Mouse (Mus musculus) heart, embryonic 12.5 days (tissue): ENCODE measurements around the gene Olfr247. TPM values are rescaled to one million over a fixed set of nuclear protein-coding genes. Genes with fewer than 3 reads are reported as not detected.
"Not testable (repeated sequence)": the region's sequence is repeated elsewhere in the genome, so short reads cannot be mapped to it uniquely, and the experiment has no call there.

ENCODE experiments used
- ATAC-seq: fragments of 200-750 bp; cut with Nextera tagmentation; 2 replicates; pipeline ENCODE4 v1.8.0; 2017; ENCODE audit warnings: moderate TSS enrichment, moderate library complexity; ENCODE audit not compliant: insufficient number of reproducible peaks, low FRiP score
- H3K27ac ChIP-seq: fragments of 300-500 bp; sonication (generic); 2 replicates; pipeline ENCODE4 v1.5.1; 2016; ENCODE audit warnings: mild to moderate bottlenecking, moderate library complexity; ENCODE audit not compliant: poor library complexity, severe bottlenecking
- H3K27me3 ChIP-seq: fragments of 300-500 bp; sonication (generic); replicated peaks from 2 replicates; pipeline ENCODE4 v1.6.1; 2016; ENCODE audit warnings: mild to moderate bottlenecking, moderate library complexity
- H3K36me3 ChIP-seq: fragments of 300-500 bp; sonication (generic); 2 replicates; pipeline ENCODE4 v1.6.1; 2016; ENCODE audit warnings: mild to moderate bottlenecking, moderate library complexity
- H3K4me1 ChIP-seq: fragments of 300-500 bp; sonication (generic); replicated peaks from 2 replicates; pipeline ENCODE4 v1.6.1; 2016; ENCODE audit warnings: mild to moderate bottlenecking
- H3K4me2 ChIP-seq: fragments of 300-500 bp; sonication (generic); 2 replicates; pipeline ENCODE4 v1.6.1; 2016; ENCODE audit warnings: mild to moderate bottlenecking, moderate library complexity
- H3K4me3 ChIP-seq: fragments of 300-500 bp; sonication (generic); 2 replicates; pipeline ENCODE4 v1.5.1; 2016; ENCODE audit warnings: mild to moderate bottlenecking
- H3K9ac ChIP-seq: fragments of 300-500 bp; sonication (generic); 2 replicates; pipeline ENCODE4 v1.6.1; 2016; ENCODE audit warnings: mild to moderate bottlenecking, moderate library complexity
- H3K9me3 ChIP-seq: fragments of 300-500 bp; sonication (generic); replicated peaks from 2 replicates; pipeline ENCODE4 v1.6.1; 2016; ENCODE audit warnings: mild to moderate bottlenecking, moderate library complexity
- WGBS: fragments of 180-500 bp; shearing (Covaris S2); methylation state at CpG from one replicate; pipeline ENCODE4 v1.1.7; 2016; 5-methylcytosine and 5-hydroxymethylcytosine counted together
- polyA plus RNA-seq: library from polyadenylated mRNA; unstranded; fragments of >200 nt; fragmentation: Nextera tagmentation; extraction: Ambion mirVana; gene quantifications from 2 replicates; pipeline ENCODE4 v1.2.1, GENCODE M21; 2016

Olfr247 gene
- not detected in 2 replicates for polyA plus RNA-seq

GRCm38 (mm10) chr10:129976040-129976439 is at the start of gene Olfr247:
Gene Olfr247 (minus strand): TSS chr10:129976140.
- H3K4me3 ChIP-seq, ATAC-seq, H3K27me3 ChIP-seq, H3K9ac ChIP-seq, H3K4me1 ChIP-seq, H3K27ac ChIP-seq, H3K36me3 ChIP-seq, H3K4me2 ChIP-seq, H3K9me3 ChIP-seq: not testable (repeated sequence)
- no CpG with 5 or more reads among the region's 2 CpGs for WGBS

GRCm38 (mm10) chr10:130012321-130012720 is 36.4 kb upstream of the Olfr247 start, which contains the start of gene Olfr820:
Gene Olfr820 (plus strand): TSS chr10:130012621.
- no peaks in the 10 kb centered on the region for H3K4me1 ChIP-seq
- H3K27me3 ChIP-seq, result no peaks in the 10 kb centered on the region
- H3K9me3 ChIP-seq, result no peaks in the 10 kb centered on the region
- no peak within 1 kb of the TSS for H3K4me3 ChIP-seq
- ATAC-seq, result no peak
- H3K27ac ChIP-seq, result no peak within 1 kb of the TSS
- no peaks in the 10 kb centered on the region for H3K36me3 ChIP-seq
- no peak within 1 kb of the TSS for H3K9ac ChIP-seq
- H3K4me2 ChIP-seq, result no peak within 1 kb of the TSS

GRCm38 (mm10) chr10:130005366-130005765 is 29.4 kb upstream of the Olfr247 start:
- H3K4me1 ChIP-seq, H3K9me3 ChIP-seq, H3K27ac ChIP-seq, H3K36me3 ChIP-seq, H3K9ac ChIP-seq, ATAC-seq, H3K4me3 ChIP-seq, H3K4me2 ChIP-seq, H3K27me3 ChIP-seq: not testable (repeated sequence)
- WGBS, result 75% methylated on average over 4 of the region's 4 CpGs

- ATAC-seq, H3K9ac ChIP-seq, H3K4me1 ChIP-seq, H3K9me3 ChIP-seq, H3K4me3 ChIP-seq, H3K36me3 ChIP-seq, H3K4me2 ChIP-seq, H3K27ac ChIP-seq, H3K27me3 ChIP-seq: not testable (repeated sequence)
- WGBS, result 66% methylated on average over 4 of the region's 4 CpGs
Observed at GRCm38 (mm10) chr10:130004104-130004503, 28.2 kb upstream of the Olfr247 start.

- H3K36me3 ChIP-seq, H3K27me3 ChIP-seq, H3K4me1 ChIP-seq, H3K4me3 ChIP-seq, H3K9ac ChIP-seq, H3K4me2 ChIP-seq, ATAC-seq, H3K9me3 ChIP-seq, H3K27ac ChIP-seq: not testable (repeated sequence)
- no CpG with 5 or more reads among the region's 1 CpGs for WGBS
Observed at GRCm38 (mm10) chr10:129984962-129985361, 9.0 kb upstream of the Olfr247 start, which contains the start of gene Gm10310. Gene Gm10310 (minus strand): TSS chr10:129985062.

DNA sequence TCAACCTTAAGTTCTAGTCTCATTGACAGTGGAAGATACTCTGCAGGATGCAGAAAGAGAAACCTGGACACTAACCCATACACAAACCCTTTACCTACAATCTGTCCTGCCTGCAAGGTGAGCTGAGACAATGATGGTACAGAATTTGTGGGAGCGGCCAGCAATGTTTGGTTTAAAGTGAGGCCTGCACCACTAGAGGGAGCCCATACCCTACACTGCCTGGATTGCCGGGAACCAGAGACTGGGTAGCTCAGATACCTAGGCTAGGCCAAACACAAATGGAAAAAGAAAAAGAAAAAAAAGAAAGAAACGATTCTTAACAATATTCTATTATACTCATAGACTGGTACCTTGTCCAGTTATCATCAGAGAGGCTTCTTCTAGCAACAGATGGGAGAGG is 5.9 kb upstream of the Olfr247 start:
- ATAC-seq, H3K4me3 ChIP-seq, H3K9me3 ChIP-seq, H3K36me3 ChIP-seq, H3K4me2 ChIP-seq, H3K9ac ChIP-seq, H3K27ac ChIP-seq, H3K4me1 ChIP-seq, H3K27me3 ChIP-seq: not testable (repeated sequence)
- no CpG with 5 or more reads among the region's 3 CpGs for WGBS

DNA sequence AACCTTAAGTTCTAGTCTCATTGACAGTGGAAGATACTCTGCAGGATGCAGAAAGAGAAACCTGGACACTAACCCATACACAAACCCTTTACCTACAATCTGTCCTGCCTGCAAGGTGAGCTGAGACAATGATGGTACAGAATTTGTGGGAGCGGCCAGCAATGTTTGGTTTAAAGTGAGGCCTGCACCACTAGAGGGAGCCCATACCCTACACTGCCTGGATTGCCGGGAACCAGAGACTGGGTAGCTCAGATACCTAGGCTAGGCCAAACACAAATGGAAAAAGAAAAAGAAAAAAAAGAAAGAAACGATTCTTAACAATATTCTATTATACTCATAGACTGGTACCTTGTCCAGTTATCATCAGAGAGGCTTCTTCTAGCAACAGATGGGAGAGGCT is 2.9 kb downstream of the Olfr247 start:
- H3K9me3 ChIP-seq, ATAC-seq, H3K9ac ChIP-seq, H3K4me1 ChIP-seq, H3K4me2 ChIP-seq, H3K27ac ChIP-seq, H3K36me3 ChIP-seq, H3K27me3 ChIP-seq, H3K4me3 ChIP-seq: not testable (repeated sequence)
- no CpG with 5 or more reads among the region's 3 CpGs for WGBS

GRCm38 (mm10) chr10:129967166-129967565 is 8.8 kb downstream of the Olfr247 start, which contains the start of gene Olfr819:
Gene Olfr819 (minus strand): TSS chr10:129967266.
- WGBS, result 58% methylated on average over 2 of the region's 2 CpGs
- H3K27ac ChIP-seq, H3K4me2 ChIP-seq, ATAC-seq, H3K9ac ChIP-seq, H3K4me3 ChIP-seq, H3K9me3 ChIP-seq, H3K4me1 ChIP-seq, H3K36me3 ChIP-seq, H3K27me3 ChIP-seq: not testable (repeated sequence)

DNA sequence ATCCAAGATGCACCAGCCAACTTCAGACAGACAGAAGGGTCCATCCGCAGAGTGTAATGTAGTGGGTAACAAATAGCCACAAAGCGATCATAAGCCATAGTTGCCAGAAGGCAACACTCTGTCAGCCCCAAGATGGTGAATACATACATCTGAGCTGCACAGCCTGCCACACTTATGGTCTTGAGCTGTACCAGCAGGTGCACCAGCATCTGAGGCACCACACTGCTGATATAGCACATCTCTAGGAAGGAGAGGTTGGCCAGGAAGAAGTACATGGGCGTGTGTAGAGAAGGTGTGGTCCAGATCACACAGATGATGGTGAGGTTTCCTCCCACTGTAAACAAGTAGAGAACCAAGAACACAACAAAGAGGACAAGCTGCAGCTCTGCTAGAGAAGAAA is 9.7 kb downstream of the Olfr247 start:
- H3K4me2 ChIP-seq, ATAC-seq, H3K36me3 ChIP-seq, H3K27ac ChIP-seq, H3K4me1 ChIP-seq, H3K9ac ChIP-seq, H3K9me3 ChIP-seq, H3K27me3 ChIP-seq, H3K4me3 ChIP-seq: not testable (repeated sequence)
- WGBS, result 89% methylated on average over 2 of the region's 3 CpGs

DNA sequence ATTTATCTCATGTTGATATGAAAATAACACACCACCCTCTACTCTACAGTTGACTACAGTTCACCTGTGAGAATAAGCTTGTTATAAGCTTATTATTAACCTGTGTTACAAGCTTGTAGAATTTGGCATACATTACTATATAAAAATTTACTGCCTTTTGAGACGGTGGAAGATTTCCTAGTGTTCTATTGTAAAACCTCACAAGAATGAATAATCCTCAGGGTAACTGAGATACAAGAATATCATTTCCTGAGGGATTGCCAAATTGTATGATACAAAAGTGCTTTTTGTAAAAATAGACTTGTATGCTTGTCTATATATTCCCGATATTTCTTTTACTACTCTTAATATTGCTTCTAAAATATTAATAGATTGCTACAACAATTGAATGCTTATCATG is 26.9 kb downstream of the Olfr247 start, which contains the start of gene Olfr818:
Gene Olfr818, minus strand, starts transcription at position 101 of the 400 bp plus-strand sequence.
- Histone ChIP-seq H3K4me1 (no peaks in the 10 kb centered on the region), H3K4me3 (no peak within 1 kb of the TSS), H3K27me3 (no peaks in the 10 kb centered on the region), H3K36me3 (no peaks in the 10 kb centered on the region), H3K27ac (no peak within 1 kb of the TSS), H3K4me2 (no peak within 1 kb of the TSS), H3K9me3 (no peaks in the 10 kb centered on the region), H3K9ac (no peak within 1 kb of the TSS)
- no peak for ATAC-seq
- WGBS, result 87% methylated on average over 2 of the region's 2 CpGs
